Mouse (Mus musculus) telencephalon, adult 2 months (tissue): ENCODE data around the gene Tnfsf9.

Source experiments
- DNase-seq: peaks from one replicate; pipeline ENCODE4 v3.0.0-alpha.2; 2011; ENCODE audit warnings: low read depth, low spot score

Gene Tnfsf9

GRCm38 (mm10) chr17:57105181-57106034, at the start of gene Tnfsf9:
TSS of gene Tnfsf9 (plus strand) at chr17:57105325.
- no peak for DNase-seq

GRCm38 (mm10) chr17:57056246-57056645, 48.9 kb upstream of the Tnfsf9 start:
- no peak for DNase-seq

- DNase-seq: no peak
Measured at GRCm38 (mm10) chr17:57058891-57059485, 46.1 kb upstream of the Tnfsf9 start, which contains the start of gene Crb3. TSS of gene Crb3 (plus strand) at chr17:57059105.

- DNase-seq: peak; percentile 65
Measured at GRCm38 (mm10) chr17:57059486-57059977, 45.6 kb upstream of the Tnfsf9 start, which contains the start of gene Slc25a23. TSS of gene Slc25a23 (minus strand) at chr17:57059863.

GRCm38 (mm10) chr17:57060231-57060801, 44.8 kb upstream of the Tnfsf9 start:
- DNase-seq: peak; percentile 98

GRCm38 (mm10) chr17:57061069-57061468, 44.1 kb upstream of the Tnfsf9 start:
- DNase-seq: no peak

DNA sequence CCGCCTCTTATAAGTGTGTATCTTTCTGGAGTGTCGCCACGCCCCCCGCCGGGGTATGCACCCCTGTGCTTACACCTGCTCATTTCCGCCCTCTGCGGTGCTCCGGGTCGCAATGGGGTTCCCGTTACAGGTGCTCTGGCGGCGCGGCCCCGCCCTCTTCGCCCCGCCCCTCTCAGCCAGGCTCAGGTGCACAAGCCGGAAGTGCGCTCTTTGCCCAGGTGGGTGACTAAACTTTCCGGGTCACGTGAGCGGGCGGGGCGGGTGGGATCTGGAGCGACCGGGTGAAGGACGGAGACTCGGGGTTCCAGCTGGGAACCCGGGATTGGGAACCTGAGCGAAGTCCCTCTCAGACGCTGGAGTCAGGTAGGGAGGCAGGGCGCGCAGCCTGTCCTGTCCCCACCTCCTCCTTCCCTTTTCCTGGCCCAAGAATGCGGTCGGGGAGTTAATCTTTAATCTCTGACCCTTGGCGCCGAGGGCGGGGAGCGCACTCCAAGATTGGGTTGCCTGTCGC, 43.1 kb upstream of the Tnfsf9 start:
- no peak for DNase-seq

DNA sequence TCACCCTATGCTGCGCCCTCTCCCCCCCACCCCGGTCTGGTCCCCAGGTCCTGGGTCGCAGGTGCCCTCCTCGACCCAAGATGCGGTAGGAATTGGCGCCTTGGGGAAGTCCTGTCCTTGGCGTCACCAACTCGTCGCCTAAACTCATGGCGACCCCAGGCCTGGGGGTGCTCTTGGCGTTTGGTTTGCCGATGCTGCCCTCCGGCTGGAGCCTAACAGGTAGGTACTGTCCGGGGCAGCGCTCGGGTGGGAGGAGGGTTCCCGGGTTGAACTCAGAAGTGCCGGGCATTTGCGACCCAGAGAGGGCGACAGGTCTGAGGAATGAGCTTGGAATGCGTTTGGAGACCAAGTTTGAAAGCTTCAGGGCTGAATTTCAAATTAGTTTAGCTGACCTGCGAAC, 42.6 kb upstream of the Tnfsf9 start:
- DNase-seq: no peak

DNA sequence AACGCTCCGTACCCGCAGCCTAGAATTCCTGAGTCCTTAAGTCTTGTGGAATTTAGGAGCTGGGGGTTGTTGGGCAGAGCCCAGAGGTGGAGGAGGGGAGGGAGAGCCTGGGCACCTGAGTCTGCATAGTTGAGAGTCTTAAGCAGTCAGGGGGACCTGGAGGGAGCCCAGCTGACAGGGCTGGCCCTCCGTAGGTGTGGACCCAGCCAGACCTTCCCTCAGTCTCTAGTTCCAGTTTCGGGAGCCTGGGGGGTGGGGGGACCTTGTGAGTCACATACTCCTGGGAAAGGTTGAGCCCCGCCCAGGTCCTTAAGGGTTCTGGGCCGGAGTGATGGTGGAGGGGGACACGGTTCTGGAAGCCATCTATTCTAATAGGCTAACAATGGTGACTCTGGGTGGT, 42.1 kb upstream of the Tnfsf9 start:
- DNase-seq: no peak

DNA sequence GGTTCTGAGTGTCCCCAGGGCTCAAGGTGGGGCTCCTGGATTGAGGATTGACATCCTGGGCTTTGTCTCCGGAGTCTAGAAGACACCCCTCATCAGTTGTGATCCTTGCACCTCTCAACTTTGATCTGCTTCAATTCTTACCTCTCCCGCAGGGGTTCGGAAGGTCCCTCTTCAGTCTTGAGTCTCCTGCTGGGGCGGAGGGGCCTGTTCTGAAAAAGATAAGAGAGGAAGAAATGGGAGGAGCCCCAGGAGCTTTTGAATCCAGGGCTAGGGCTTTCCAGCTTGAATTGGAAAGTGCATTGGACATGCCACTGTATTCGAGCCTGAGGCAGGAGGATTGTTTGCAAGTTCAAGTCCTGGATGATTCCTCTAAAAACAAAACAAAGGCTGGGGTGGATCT, 38.2 kb upstream of the Tnfsf9 start:
- no peak for DNase-seq

GRCm38 (mm10) chr17:57070272-57070671, 34.9 kb upstream of the Tnfsf9 start:
- no peak for DNase-seq

- no peak for DNase-seq
Measured at GRCm38 (mm10) chr17:57070699-57071098, 34.4 kb upstream of the Tnfsf9 start.

DNA sequence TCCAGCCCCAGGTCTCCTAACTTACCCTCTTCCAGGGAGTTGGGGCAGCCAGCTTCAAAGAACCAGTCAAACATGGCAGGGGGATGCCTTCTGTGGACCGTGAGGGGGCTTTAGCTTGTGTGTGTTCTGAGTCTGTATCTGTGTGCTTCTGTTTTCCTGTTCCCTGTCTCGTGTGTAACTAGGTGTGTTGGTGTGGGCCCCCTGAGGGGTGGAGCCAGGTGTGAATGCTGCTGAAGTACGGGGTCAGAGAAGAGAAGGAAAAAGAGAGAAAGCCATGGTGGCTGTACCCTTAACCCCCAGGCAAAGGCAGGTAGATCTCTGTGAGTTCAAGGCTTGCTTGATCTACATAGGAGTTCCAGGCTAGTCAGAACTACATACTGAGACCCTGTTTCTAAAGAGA, 28.2 kb upstream of the Tnfsf9 start:
- no peak for DNase-seq

DNA sequence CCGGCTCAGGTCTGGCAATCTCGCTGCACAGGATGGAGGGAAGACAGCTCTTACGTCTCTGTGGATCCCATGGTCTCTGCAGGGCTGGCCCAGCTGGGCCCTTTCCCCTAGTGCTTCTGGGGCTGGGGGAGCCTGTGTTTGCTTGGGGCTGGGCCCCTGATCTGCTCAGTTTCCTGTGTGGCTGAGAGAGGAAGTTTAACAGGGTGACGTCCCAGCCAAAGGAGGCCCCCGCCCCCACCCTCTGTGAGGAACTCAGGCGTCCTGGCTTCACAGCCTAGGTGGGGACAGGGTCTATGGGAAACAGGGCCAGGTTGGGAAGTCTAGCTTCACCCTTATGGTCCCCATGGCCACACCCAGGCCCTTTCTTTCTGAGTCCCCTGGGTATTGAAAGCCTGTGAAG, 26.8 kb upstream of the Tnfsf9 start, which contains the start of gene Dennd1c:
Gene Dennd1c (minus strand): TSS at position 179 of the 400 bp plus-strand sequence.
- DNase-seq: no peak

DNA sequence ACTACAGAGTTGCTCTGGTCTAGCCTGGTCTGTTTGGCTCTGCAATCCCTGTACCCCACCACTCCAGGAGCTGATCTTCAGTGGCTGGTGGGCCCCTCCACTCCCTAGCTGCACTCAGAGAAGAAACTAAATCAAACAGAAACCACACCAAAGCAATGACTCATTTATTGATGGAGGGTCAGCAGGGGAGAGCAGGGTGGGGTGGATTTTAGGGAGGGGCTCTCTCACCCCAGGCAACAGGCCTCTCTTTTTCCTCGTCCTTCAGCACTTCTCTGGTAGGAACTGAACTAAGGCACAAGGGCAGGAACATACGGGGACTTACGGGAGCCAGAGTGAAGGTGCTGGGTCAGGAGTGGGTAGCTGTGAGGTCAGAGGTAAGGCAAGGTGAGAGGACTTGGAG, 25.2 kb upstream of the Tnfsf9 start:
- DNase-seq: no peak

- DNase-seq: no peak
Measured at GRCm38 (mm10) chr17:57081234-57081842, 23.8 kb upstream of the Tnfsf9 start.

- DNase-seq: no peak
Measured at GRCm38 (mm10) chr17:57082481-57082880, 22.6 kb upstream of the Tnfsf9 start.

- no peak for DNase-seq
Measured at GRCm38 (mm10) chr17:57085970-57086757, 19.0 kb upstream of the Tnfsf9 start.

GRCm38 (mm10) chr17:57087049-57087832, 17.9 kb upstream of the Tnfsf9 start, which contains the start of gene Tubb4a:
TSS of gene Tubb4a (minus strand) at chr17:57087782.
- peak; percentile 83 for DNase-seq

DNA sequence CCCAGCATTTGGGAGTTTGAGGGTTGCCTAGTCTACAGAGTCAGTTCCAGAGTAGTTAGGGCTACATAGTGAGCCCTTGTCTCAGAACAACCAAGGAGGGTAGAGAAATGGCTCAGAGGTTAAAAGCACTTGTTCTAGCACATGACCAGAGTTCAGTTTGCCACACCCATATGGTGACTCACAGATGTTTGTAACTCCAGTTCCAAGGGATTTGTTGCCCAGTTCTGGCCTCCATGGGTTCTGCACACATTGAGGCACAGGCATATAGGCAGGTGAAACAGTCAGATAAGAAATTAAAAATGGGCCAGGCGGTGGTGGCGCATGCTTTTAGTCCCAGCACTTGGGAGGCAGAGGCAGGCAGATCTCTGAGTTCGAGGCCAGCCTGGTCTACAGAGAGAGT, 10.9 kb upstream of the Tnfsf9 start:
- no peak for DNase-seq
